Mouse (Mus musculus): ENCODE data around the gene Tbca. TPM values are rescaled to one million over a fixed set of nuclear protein-coding genes. Genes with fewer than 3 reads are reported as not detected.

Gene Tbca
- polyA plus RNA-seq, 1 experiment, result 2.6 TPM

- DNase-seq (ENCODE audit: low read depth in 1 of 2, low spot score in 2 of 2), result no peak
- Histone ChIP-seq H3K27me3 (ENCODE audit: control insufficient read depth, insufficient read depth, low read length) (no peaks in the 10 kb centered on the region), H3K36me3 (ENCODE audit: control insufficient read depth, insufficient read depth, low read length) (no peaks in the 10 kb centered on the region), H3K27ac (ENCODE audit: insufficient read depth, low read length) (no peak overlapping the region), H3K4me1 (ENCODE audit: control insufficient read depth, insufficient read depth, insufficient read length) (no peaks in the 10 kb centered on the region), H3K4me3 (ENCODE audit: extremely low read depth, insufficient read depth, insufficient read length) (no peak overlapping the region)
- TF ChIP-seq POLR2A (IDR thresholded peaks at IDR 0.05; ENCODE audit: low read depth, low read length) (no peak), CTCF (IDR thresholded peaks at IDR 0.05; ENCODE audit: extremely low read depth, insufficient read depth, insufficient read length, insufficient replicate concordance) (no peak)
- WGBS, result 66% methylated on average over 1 of the region's 1 CpGs
These were observed 6.0 kb downstream of the Tbca start for GRCm38 (mm10) chr13:94794689-94795088.

- no peak for DNase-seq (ENCODE audit: low read depth in 1 of 2, low spot score in 2 of 2)
- no peak overlapping the region for H3K4me3 ChIP-seq (ENCODE audit: extremely low read depth, insufficient read depth, insufficient read length)
- H3K36me3 ChIP-seq (ENCODE audit: control insufficient read depth, insufficient read depth, low read length), result no peaks in the 10 kb centered on the region
- TF ChIP-seq CTCF (IDR thresholded peaks at IDR 0.05; ENCODE audit: extremely low read depth, insufficient read depth, insufficient read length, insufficient replicate concordance) (no peak), POLR2A (IDR thresholded peaks at IDR 0.05; ENCODE audit: low read depth, low read length) (no peak)
- 94% methylated on average over 5 of the region's 5 CpGs for WGBS
- H3K27ac ChIP-seq (ENCODE audit: insufficient read depth, low read length), result no peak overlapping the region
- H3K4me1 ChIP-seq (ENCODE audit: control insufficient read depth, insufficient read depth, insufficient read length), result peaks cover 3% of the 10 kb centered on the region; the same call in 1 of the 2 replicates
- no peaks in the 10 kb centered on the region for H3K27me3 ChIP-seq (ENCODE audit: control insufficient read depth, insufficient read depth, low read length)
These were observed 14.9 kb downstream of the Tbca start for GRCm38 (mm10) chr13:94803480-94804057.

GRCm38 (mm10) chr13:94806315-94807179, 17.8 kb downstream of the Tbca start:
- Histone ChIP-seq H3K27me3 (ENCODE audit: control insufficient read depth, insufficient read depth, low read length) (no peaks in the 10 kb centered on the region), H3K4me3 (ENCODE audit: extremely low read depth, insufficient read depth, insufficient read length) (no peak overlapping the region), H3K4me1 (ENCODE audit: control insufficient read depth, insufficient read depth, insufficient read length) (peaks cover 3% of the 10 kb centered on the region; the same call in 1 of the 2 replicates), H3K36me3 (ENCODE audit: control insufficient read depth, insufficient read depth, low read length) (no peaks in the 10 kb centered on the region), H3K27ac (ENCODE audit: insufficient read depth, low read length) (no peak overlapping the region)
- TF ChIP-seq CTCF (IDR thresholded peaks at IDR 0.05; ENCODE audit: extremely low read depth, insufficient read depth, insufficient read length, insufficient replicate concordance) (no peak), POLR2A (IDR thresholded peaks at IDR 0.05; ENCODE audit: low read depth, low read length) (no peak)
- 44% methylated on average over 9 of the region's 9 CpGs for WGBS
- DNase-seq (ENCODE audit: low read depth in 1 of 2, low spot score in 2 of 2), result no peak

GRCm38 (mm10) chr13:94808596-94808995, 19.9 kb downstream of the Tbca start:
- H3K4me3 ChIP-seq (ENCODE audit: extremely low read depth, insufficient read depth, insufficient read length), result no peak overlapping the region
- TF ChIP-seq CTCF (IDR thresholded peaks at IDR 0.05; ENCODE audit: extremely low read depth, insufficient read depth, insufficient read length, insufficient replicate concordance) (no peak), POLR2A (IDR thresholded peaks at IDR 0.05; ENCODE audit: low read depth, low read length) (no peak)

GRCm38 (mm10) chr13:94809724-94810123, 21.0 kb downstream of the Tbca start:
- DNase-seq (ENCODE audit: low read depth in 1 of 2, low spot score in 2 of 2), result no peak
- Histone ChIP-seq H3K4me1 (ENCODE audit: control insufficient read depth, insufficient read depth, insufficient read length) (peaks cover 3% of the 10 kb centered on the region; the same call in 1 of the 2 replicates), H3K27me3 (ENCODE audit: control insufficient read depth, insufficient read depth, low read length) (no peaks in the 10 kb centered on the region), H3K36me3 (ENCODE audit: control insufficient read depth, insufficient read depth, low read length) (no peaks in the 10 kb centered on the region), H3K27ac (ENCODE audit: insufficient read depth, low read length) (no peak overlapping the region), H3K4me3 (ENCODE audit: extremely low read depth, insufficient read depth, insufficient read length) (no peak overlapping the region)
- 84% methylated on average over 1 of the region's 1 CpGs for WGBS
- no peak for TF ChIP-seq POLR2A (IDR thresholded peaks at IDR 0.05; ENCODE audit: low read depth, low read length)

More at GRCm38 (mm10) chr13:94808596-94808995, 19.9 kb downstream of the Tbca start:
- Histone ChIP-seq H3K27me3 (ENCODE audit: control insufficient read depth, insufficient read depth, low read length) (no peaks in the 10 kb centered on the region), H3K4me1 (ENCODE audit: control insufficient read depth, insufficient read depth, insufficient read length) (peaks cover 3% of the 10 kb centered on the region; the same call in 1 of the 2 replicates), H3K36me3 (ENCODE audit: control insufficient read depth, insufficient read depth, low read length) (no peaks in the 10 kb centered on the region), H3K27ac (ENCODE audit: insufficient read depth, low read length) (no peak overlapping the region)
- DNase-seq (ENCODE audit: low read depth in 1 of 2, low spot score in 2 of 2), result no peak

- no peak overlapping the region for H3K4me3 ChIP-seq (ENCODE audit: extremely low read depth, insufficient read depth, insufficient read length)
- no peaks in the 10 kb centered on the region for H3K36me3 ChIP-seq (ENCODE audit: control insufficient read depth, insufficient read depth, low read length)
- no peak for TF ChIP-seq POLR2A (IDR thresholded peaks at IDR 0.05; ENCODE audit: low read depth, low read length)
- no peak for TF ChIP-seq CTCF (IDR thresholded peaks at IDR 0.05; ENCODE audit: extremely low read depth, insufficient read depth, insufficient read length, insufficient replicate concordance)
- 97% methylated on average over 1 of the region's 1 CpGs for WGBS
- H3K27me3 ChIP-seq (ENCODE audit: control insufficient read depth, insufficient read depth, low read length), result no peaks in the 10 kb centered on the region
- no peak overlapping the region for H3K27ac ChIP-seq (ENCODE audit: insufficient read depth, low read length)
- H3K4me1 ChIP-seq (ENCODE audit: control insufficient read depth, insufficient read depth, insufficient read length), result peaks cover under 1% of the 10 kb centered on the region; the same call in 1 of the 2 replicates
- DNase-seq (ENCODE audit: low read depth in 1 of 2, low spot score in 2 of 2), result no peak
These were observed 22.7 kb downstream of the Tbca start for GRCm38 (mm10) chr13:94811451-94811850.

GRCm38 (mm10) chr13:94813770-94814169, 25.1 kb downstream of the Tbca start:
- Histone ChIP-seq H3K4me3 (ENCODE audit: extremely low read depth, insufficient read depth, insufficient read length) (no peak overlapping the region), H3K4me1 (ENCODE audit: control insufficient read depth, insufficient read depth, insufficient read length) (no peaks in the 10 kb centered on the region), H3K27ac (ENCODE audit: insufficient read depth, low read length) (no peak overlapping the region), H3K27me3 (ENCODE audit: control insufficient read depth, insufficient read depth, low read length) (no peaks in the 10 kb centered on the region), H3K36me3 (ENCODE audit: control insufficient read depth, insufficient read depth, low read length) (no peaks in the 10 kb centered on the region)
- TF ChIP-seq CTCF (IDR thresholded peaks at IDR 0.05; ENCODE audit: extremely low read depth, insufficient read depth, insufficient read length, insufficient replicate concordance), result no peak
- no peak for TF ChIP-seq POLR2A (IDR thresholded peaks at IDR 0.05; ENCODE audit: low read depth, low read length)
- WGBS, result 75% methylated on average over 3 of the region's 3 CpGs
- no peak for DNase-seq (ENCODE audit: low read depth in 1 of 2, low spot score in 2 of 2)

Measured in spleen, adult 2 months (tissue).